Mouse (Mus musculus) CH12.LX (cell line): ENCODE measurements around the gene Asxl1. TPM values are rescaled to one million over a fixed set of nuclear protein-coding genes. Genes with fewer than 3 reads are reported as not detected.

Source experiments
- DNase-seq: peaks from one replicate; pipeline ENCODE4 v3.0.0-alpha.2; 2013; ENCODE audit errors: extremely low read depth
- H3K27ac ChIP-seq: 2 replicates; pipeline ENCODE4 v1.5.1; 2012; ENCODE audit warnings: low read depth, mild to moderate bottlenecking, control low read depth, moderate library complexity; ENCODE audit not compliant: insufficient read depth
- H3K27me3 ChIP-seq: replicated peaks from 2 replicates; pipeline ENCODE3; 2012; ENCODE audit warnings: inconsistent platforms
- H3K36me3 ChIP-seq, 2 experiments: replicated peaks in 1 of 2; 2 replicates each; pipeline versions ENCODE3 to v1.6.1; 2012; ENCODE audit warnings: inconsistent platforms in 1 of 2, low read length in 1 of 2, mild to moderate bottlenecking in 1 of 2, mixed read lengths in 1 of 2, moderate library complexity in 1 of 2; ENCODE audit not compliant: control insufficient read depth in 1 of 2, insufficient read depth in 1 of 2
- H3K4me1 ChIP-seq, 2 experiments: 2 replicates each; pipeline ENCODE4 v1.6.1; 2012; ENCODE audit warnings: inconsistent platforms in 1 of 2, moderate library complexity in 1 of 2; ENCODE audit not compliant: insufficient read depth in 2 of 2, control insufficient read depth in 1 of 2
- H3K4me2 ChIP-seq: 2 replicates; pipeline ENCODE4 v1.6.1; 2012; ENCODE audit warnings: low read depth, mild to moderate bottlenecking, control low read depth; ENCODE audit not compliant: poor library complexity, insufficient read depth, severe bottlenecking
- H3K4me3 ChIP-seq, 3 experiments: fragments of 150-350 bp in 1 of 3; sonication (generic) in 1 of 3; replicated peaks in 1 of 3; 2 replicates each; pipeline versions ENCODE3 to v1.5.1; 2011 to 2012; ENCODE audit warnings: low read depth in 2 of 3, low read length in 2 of 3, mild to moderate bottlenecking in 2 of 3, moderate library complexity in 2 of 3, control low read depth in 1 of 3, improper control_type of control experiment in 1 of 3, inconsistent platforms in 1 of 3, mixed read lengths in 1 of 3; ENCODE audit not compliant: poor library complexity in 1 of 3
- H3K79me2 ChIP-seq: replicated peaks from 2 replicates; pipeline ENCODE4 v1.6.1; 2012; ENCODE audit warnings: mild to moderate bottlenecking, moderate library complexity; ENCODE audit not compliant: control insufficient read depth, poor library complexity, insufficient read depth, severe bottlenecking; ENCODE audit errors: extremely low read depth
- H3K9ac ChIP-seq: 2 replicates; pipeline ENCODE4 v1.6.1; 2012; ENCODE audit warnings: low read depth, mild to moderate bottlenecking, control low read depth, moderate library complexity; ENCODE audit not compliant: insufficient read depth
- H3K9me3 ChIP-seq: replicated peaks from 2 replicates; pipeline ENCODE3; 2012; ENCODE audit warnings: low read length, inconsistent platforms, mixed read lengths
- CHD1 ChIP-seq: IDR thresholded peaks from 2 replicates; pipeline ENCODE4 v1.6.1; 2012; ENCODE audit warnings: low read depth, low read length, improper control_type of control experiment, inconsistent platforms
- CHD2 ChIP-seq: IDR thresholded peaks from 2 replicates; pipeline ENCODE4 v1.6.1; 2011; ENCODE audit warnings: low read length, improper control_type of control experiment
- CTCF ChIP-seq, 2 experiments: IDR thresholded peaks in 1 of 2; conservative IDR thresholded peaks in 1 of 2; 2 replicates each; pipeline ENCODE4 v1.5.1; 2011 to 2012; ENCODE audit warnings: low read depth in 2 of 2, low read length in 2 of 2, improper control_type of control experiment in 1 of 2, inconsistent platforms in 1 of 2, mild to moderate bottlenecking in 1 of 2, moderate library complexity in 1 of 2
- E2F4 ChIP-seq: IDR thresholded peaks from 2 replicates; pipeline ENCODE4 v1.6.1; 2011; ENCODE audit warnings: low read depth, low read length, improper control_type of control experiment; ENCODE audit not compliant: insufficient replicate concordance
- ETS1 ChIP-seq: conservative IDR thresholded peaks from 2 replicates; pipeline ENCODE4 v1.6.1; 2012; ENCODE audit warnings: low read depth, mild to moderate bottlenecking, inconsistent platforms, low read length, improper control_type of control experiment, moderate library complexity
- GABPA ChIP-seq: IDR thresholded peaks from 2 replicates; pipeline ENCODE4 v1.6.1; 2012; ENCODE audit warnings: low read depth, low read length, improper control_type of control experiment, inconsistent platforms; ENCODE audit not compliant: insufficient replicate concordance
- HCFC1 ChIP-seq: IDR thresholded peaks from 2 replicates; pipeline ENCODE4 v1.6.1; 2012; ENCODE audit warnings: low read depth, mild to moderate bottlenecking, inconsistent platforms, low read length, improper control_type of control experiment
- JUN ChIP-seq: IDR thresholded peaks from 2 replicates; pipeline ENCODE4 v1.6.1; 2011; ENCODE audit warnings: low read depth, mild to moderate bottlenecking, low read length, improper control_type of control experiment, moderate library complexity; ENCODE audit not compliant: insufficient read depth
- JUND ChIP-seq: conservative IDR thresholded peaks from 2 replicates; pipeline ENCODE4 v1.6.1; 2011; ENCODE audit warnings: low read depth, low read length, improper control_type of control experiment
- KAT2A ChIP-seq: IDR thresholded peaks from 2 replicates; pipeline ENCODE4 v1.6.1; 2012; ENCODE audit warnings: low read length, improper control_type of control experiment, inconsistent platforms; ENCODE audit not compliant: insufficient replicate concordance
- MAFK ChIP-seq: IDR thresholded peaks from 2 replicates; pipeline ENCODE4 v1.6.1; 2011; ENCODE audit warnings: low read length, improper control_type of control experiment; ENCODE audit not compliant: insufficient replicate concordance
- MAZ ChIP-seq: IDR thresholded peaks from 2 replicates; pipeline ENCODE4 v1.6.1; 2012; ENCODE audit warnings: low read depth, mild to moderate bottlenecking, inconsistent platforms, low read length, improper control_type of control experiment, moderate library complexity
- MEF2A ChIP-seq: IDR thresholded peaks from 2 replicates; pipeline ENCODE4 v1.6.1; 2014; ENCODE audit warnings: low read depth, mild to moderate bottlenecking, inconsistent platforms, low read length, improper control_type of control experiment, borderline replicate concordance
- MXI1 ChIP-seq: IDR thresholded peaks from 2 replicates; pipeline ENCODE4 v1.6.1; 2011; ENCODE audit warnings: mild to moderate bottlenecking, low read depth, low read length, improper control_type of control experiment
- MYC ChIP-seq: IDR thresholded peaks from 2 replicates; pipeline ENCODE4 v1.6.1; 2011; ENCODE audit warnings: low read depth, mild to moderate bottlenecking, improper control_type of control experiment, low read length
- PAX5 ChIP-seq: IDR thresholded peaks from 2 replicates; pipeline ENCODE4 v1.6.1; 2012; ENCODE audit warnings: low read length, inconsistent platforms, mixed read lengths
- POLR2A ChIP-seq: IDR thresholded peaks from 2 replicates; pipeline ENCODE4 v1.6.1; 2011; ENCODE audit warnings: low read depth, mild to moderate bottlenecking, improper control_type of control experiment, low read length
- RCOR1 ChIP-seq: conservative IDR thresholded peaks from 2 replicates; pipeline ENCODE4 v1.6.1; 2012; ENCODE audit warnings: low read depth, mild to moderate bottlenecking, inconsistent platforms, low read length, improper control_type of control experiment
- TCF12 ChIP-seq: IDR thresholded peaks from 2 replicates; pipeline ENCODE4 v1.6.1; 2014; ENCODE audit warnings: low read depth, mild to moderate bottlenecking, inconsistent platforms, low read length, improper control_type of control experiment
- UBTF ChIP-seq: IDR thresholded peaks from 2 replicates; pipeline ENCODE4 v1.6.1; 2012; ENCODE audit warnings: low read depth, mild to moderate bottlenecking, inconsistent platforms, low read length, improper control_type of control experiment, moderate library complexity
- USF1 ChIP-seq: IDR thresholded peaks from 2 replicates; pipeline ENCODE4 v1.6.1; 2014; ENCODE audit warnings: low read depth, mild to moderate bottlenecking, inconsistent platforms, low read length, improper control_type of control experiment
- USF2 ChIP-seq: conservative IDR thresholded peaks from 2 replicates; pipeline ENCODE4 v1.6.1; 2011; ENCODE audit warnings: low read depth, low read length, improper control_type of control experiment
- ZC3H11A ChIP-seq: IDR thresholded peaks from 2 replicates; pipeline ENCODE4 v1.6.1; 2012; ENCODE audit warnings: low read depth, mild to moderate bottlenecking, inconsistent platforms, low read length, improper control_type of control experiment
- ZNF384 ChIP-seq: IDR thresholded peaks from 2 replicates; pipeline ENCODE4 v1.6.1; 2012; ENCODE audit warnings: low read depth, low read length, improper control_type of control experiment, inconsistent platforms
- dilution Hi-C: fragments of 300-500 bp; cut with MboI; formaldehyde crosslinking; loops from 2 replicates; pipeline ENCODE4 v1.14.3; 2020; ENCODE audit warnings: low sequenced_read_pairs; ENCODE audit not compliant: extremely low pct_unique_long_range_greater_than_20kb, extremely low pct_ligation_motif_present
- in situ Hi-C: fragments of 300-500 bp; cut with MboI; formaldehyde crosslinking; loops from 3 replicates; pipeline ENCODE4 v1.14.3; 2019; ENCODE audit warnings: low sequenced_read_pairs, low pct_ligation_motif_present, low pct_unique_long_range_greater_than_20kb, mixed read lengths
- polyA plus RNA-seq: library from polyadenylated mRNA; unstranded; fragments of >175 nt; gene quantifications from 2 replicates; pipeline ENCODE4 v1.2.1, GENCODE M21; 2012; ENCODE audit warnings: low read depth; ENCODE audit not compliant: insufficient read length
- total RNA-seq, 2 experiments: library from RNA; depleted of rRNA; stranded (reverse); fragments of 300-350 nt in 1 of 2; fragments of >200 nt in 1 of 2; gene quantifications; 2 replicates each; pipeline ENCODE4 v1.2.3; 2012 to 2014

Asxl1 gene
- total and polyA plus RNA-seq, 3 experiments, result 12.7 to 31.1 (median 18.0) TPM

GRCm38 (mm10) chr2:153370871-153371270 is 25.2 kb downstream of the Asxl1 start:
- Histone ChIP-seq H3K27ac (no peak overlapping the region), H3K4me3 (no peak overlapping the region)
- no peak for TF ChIP-seq MAZ
- TF ChIP-seq PAX5, result no peak
- TF ChIP-seq UBTF, result no peak
- no peak for TF ChIP-seq RCOR1
- no peak for TF ChIP-seq CHD2
- no peak for TF ChIP-seq CTCF (conservative IDR thresholded peaks at IDR 0.05 in 1 of 2, IDR thresholded peaks at IDR 0.05 in 1 of 2; ENCODE audit: low read depth in 2 of 2, low read length in 2 of 2)
- TF ChIP-seq MYC, result no peak
- no peak for TF ChIP-seq JUN
- no peak for TF ChIP-seq HCFC1
- no peak for TF ChIP-seq USF2
- no peak for TF ChIP-seq MAFK
- TF ChIP-seq POLR2A, result no peak
- no peak for TF ChIP-seq MEF2A
- TF ChIP-seq, all 38 proteins: peak for 0
- Histone ChIP-seq H3K9me3 (peaks cover 6% of the 10 kb centered on the region), H3K27me3 (no peaks in the 10 kb centered on the region), H3K4me2 (no peak overlapping the region), H3K4me1 (peaks cover 0 to 19% of the 10 kb centered on the region in 2 experiments; a peak in 2 of 4 replicates), H3K79me2 (peaks cover 32% of the 10 kb centered on the region), H3K9ac (no peak overlapping the region), H3K36me3 (peaks cover 27 to 75% of the 10 kb centered on the region in 2 experiments)
- DNase-seq, result no peak
- in situ Hi-C loops, result no loop called here
- dilution Hi-C loops, result no loop called here

GRCm38 (mm10) chr2:153375380-153375779 is 29.8 kb downstream of the Asxl1 start:
- H3K4me1 ChIP-seq, result peaks cover 0 to 14% of the 10 kb centered on the region in 2 experiments; a peak in 2 of 4 replicates
- no peak for DNase-seq
- dilution Hi-C loops, result no loop called here
- TF ChIP-seq ZC3H11A (no peak), USF2 (no peak), KAT2A (no peak), POLR2A (no peak), PAX5 (no peak), CHD1 (no peak), MEF2A (no peak), MXI1 (no peak), JUND (no peak), GABPA (no peak), RCOR1 (no peak), JUN (no peak), ETS1 (no peak), E2F4 (no peak), TCF12 (no peak), ZNF384 (no peak), CHD2 (no peak), MYC (no peak), USF1 (no peak)
- TF ChIP-seq, all 38 proteins: peak for 0
- in situ Hi-C loops, result no loop called here
- Histone ChIP-seq H3K79me2 (peaks cover 50% of the 10 kb centered on the region), H3K27ac (no peak overlapping the region), H3K9ac (no peak overlapping the region), H3K9me3 (no peaks in the 10 kb centered on the region), H3K4me3 (no peak overlapping the region), H3K27me3 (no peaks in the 10 kb centered on the region), H3K4me2 (no peak overlapping the region), H3K36me3 (peaks cover 27 to 74% of the 10 kb centered on the region in 2 experiments)
